Mouse (Mus musculus) C2C12 (cell line): ENCODE measurements around the gene Msh5.

Experiments used
- CEBPB ChIP-seq: IDR thresholded peaks from one replicate; pipeline ENCODE4 v1.6.1; 2011; ENCODE audit warnings: low read depth, mild to moderate bottlenecking, control low read depth, moderate library complexity
- CTCF ChIP-seq: IDR thresholded peaks from one replicate; pipeline ENCODE4 v1.5.1; 2011; ENCODE audit not compliant: control insufficient read depth, insufficient read depth, insufficient read length
- MAX ChIP-seq: IDR thresholded peaks from one replicate; pipeline ENCODE4 v1.6.1; 2011; ENCODE audit warnings: mild to moderate bottlenecking, control low read depth
- USF1 ChIP-seq: IDR thresholded peaks from one replicate; pipeline ENCODE4 v1.6.1; 2011; ENCODE audit warnings: low read depth, mild to moderate bottlenecking, control low read depth, moderate library complexity

GRCm38 (mm10) chr17:35080710-35081109 lies 34.2 kb upstream of the Msh5 start:
- no peak for TF ChIP-seq CTCF
- no peak for TF ChIP-seq USF1
- TF ChIP-seq MAX = no peak
- TF ChIP-seq CEBPB = no peak
